Mouse (Mus musculus): ENCODE data around the gene D930007J09Rik. TPM values are rescaled to one million over a fixed set of nuclear protein-coding genes. Genes with fewer than 3 reads are reported as not detected.

Gene D930007J09Rik
- polyA plus RNA-seq, 1 experiment: not detected

DNA sequence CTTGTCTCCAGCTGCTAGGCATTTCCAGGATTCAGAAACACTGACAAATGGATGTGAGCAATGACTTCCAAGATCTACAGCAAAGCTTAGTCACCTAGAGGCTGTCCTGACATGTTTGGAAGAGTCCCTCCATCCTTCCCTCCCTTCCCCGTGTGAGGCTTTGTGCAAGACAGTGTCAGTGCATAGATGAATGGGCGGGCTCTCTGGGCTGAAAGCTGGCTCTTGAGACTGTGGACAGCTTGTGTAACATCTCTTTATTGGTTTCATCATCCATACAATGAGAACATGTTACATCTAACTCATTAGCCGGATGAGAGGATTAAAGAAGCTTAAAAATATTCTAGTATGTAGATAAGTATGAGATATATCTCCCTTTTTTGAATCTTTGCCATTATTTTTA, 30.1 kb upstream of the D930007J09Rik start:
- H3K27me3 ChIP-seq (ENCODE audit: control insufficient read depth, insufficient read depth, insufficient read length): no peaks in the 10 kb centered on the region
- TF ChIP-seq CEBPB (IDR thresholded peaks at IDR 0.05; ENCODE audit: low read depth) (no peak), MYOD1 (IDR thresholded peaks at IDR 0.05; ENCODE audit: control insufficient read depth, insufficient read length, low read depth) (no peak), CTCF (IDR thresholded peaks at IDR 0.05; ENCODE audit: control insufficient read depth, insufficient read depth, insufficient read length) (no peak), MAX (IDR thresholded peaks at IDR 0.05) (no peak), USF1 (IDR thresholded peaks at IDR 0.05; ENCODE audit: low read depth) (no peak), MYOG (IDR thresholded peaks at IDR 0.05; ENCODE audit: control insufficient read depth, extremely low read depth, insufficient read length) (no peak), FOSL1 (IDR thresholded peaks at IDR 0.05; ENCODE audit: insufficient read depth, low read length, poor library complexity, severe bottlenecking) (no peak)
- H3K4me3 ChIP-seq (ENCODE audit: insufficient read depth, poor library complexity, severe bottlenecking): no peak overlapping the region
- H3K79me3 ChIP-seq (ENCODE audit: low read depth): no peaks in the 10 kb centered on the region
- H3K79me2 ChIP-seq (ENCODE audit: control insufficient read depth, insufficient read depth): no peaks in the 10 kb centered on the region
- no peaks in the 10 kb centered on the region for H3K36me3 ChIP-seq (ENCODE audit: control insufficient read depth, insufficient read depth)
- H3ac ChIP-seq (ENCODE audit: control insufficient read depth, insufficient read length, low read depth): no peak overlapping the region

GRCm38 (mm10) chr13:32831505-32832273, 29.0 kb upstream of the D930007J09Rik start:
- H3K79me2 ChIP-seq (ENCODE audit: control insufficient read depth, insufficient read depth): no peaks in the 10 kb centered on the region
- no peaks in the 10 kb centered on the region for H3K79me3 ChIP-seq (ENCODE audit: low read depth)
- no peak overlapping the region for H3ac ChIP-seq (ENCODE audit: control insufficient read depth, insufficient read length, low read depth)
- no peaks in the 10 kb centered on the region for H3K27me3 ChIP-seq (ENCODE audit: control insufficient read depth, insufficient read depth, insufficient read length)
- H3K36me3 ChIP-seq (ENCODE audit: control insufficient read depth, insufficient read depth): no peaks in the 10 kb centered on the region
- no peak overlapping the region for H3K4me3 ChIP-seq (ENCODE audit: insufficient read depth, poor library complexity, severe bottlenecking)
- no peak for TF ChIP-seq MYOG (IDR thresholded peaks at IDR 0.05; ENCODE audit: control insufficient read depth, extremely low read depth, insufficient read length)

GRCm38 (mm10) chr13:32828886-32829285, 26.2 kb upstream of the D930007J09Rik start:
- no peaks in the 10 kb centered on the region for H3K27me3 ChIP-seq (ENCODE audit: control insufficient read depth, insufficient read depth, insufficient read length)
- no peak for TF ChIP-seq MYOD1 (IDR thresholded peaks at IDR 0.05; ENCODE audit: control insufficient read depth, insufficient read length, low read depth)
- no peak for TF ChIP-seq FOSL1 (IDR thresholded peaks at IDR 0.05; ENCODE audit: insufficient read depth, low read length, poor library complexity, severe bottlenecking)
- TF ChIP-seq CEBPB (IDR thresholded peaks at IDR 0.05; ENCODE audit: low read depth): no peak
- no peak for TF ChIP-seq CTCF (IDR thresholded peaks at IDR 0.05; ENCODE audit: control insufficient read depth, insufficient read depth, insufficient read length)
- TF ChIP-seq MAX (IDR thresholded peaks at IDR 0.05): no peak
- TF ChIP-seq MYOG (IDR thresholded peaks at IDR 0.05; ENCODE audit: control insufficient read depth, extremely low read depth, insufficient read length): no peak
- TF ChIP-seq USF1 (IDR thresholded peaks at IDR 0.05; ENCODE audit: low read depth): no peak
- H3ac ChIP-seq (ENCODE audit: control insufficient read depth, insufficient read length, low read depth): no peak overlapping the region
- H3K36me3 ChIP-seq (ENCODE audit: control insufficient read depth, insufficient read depth): no peaks in the 10 kb centered on the region
- H3K79me3 ChIP-seq (ENCODE audit: low read depth): no peaks in the 10 kb centered on the region
- H3K4me3 ChIP-seq (ENCODE audit: insufficient read depth, poor library complexity, severe bottlenecking): no peak overlapping the region
- no peaks in the 10 kb centered on the region for H3K79me2 ChIP-seq (ENCODE audit: control insufficient read depth, insufficient read depth)

DNA sequence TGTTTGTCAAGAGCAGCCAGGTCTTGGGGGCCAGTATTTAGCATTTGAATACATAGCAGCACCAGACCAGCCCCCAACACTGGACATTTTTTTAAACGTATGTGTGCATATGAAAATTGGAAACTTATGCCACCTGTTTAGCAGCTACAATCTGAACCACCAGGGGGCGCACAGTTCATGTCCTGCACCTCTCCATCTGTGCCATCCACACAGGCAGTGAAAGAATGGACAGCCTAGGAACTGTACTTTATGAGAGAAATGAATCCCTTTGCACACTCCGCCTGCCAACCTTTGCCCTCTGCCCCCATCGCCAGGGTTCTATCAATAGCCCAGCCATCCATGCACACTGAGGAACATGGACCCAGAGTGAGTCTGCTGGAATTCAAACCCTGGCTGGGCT, 25.3 kb upstream of the D930007J09Rik start:
- TF ChIP-seq MYOD1 (IDR thresholded peaks at IDR 0.05; ENCODE audit: control insufficient read depth, insufficient read length, low read depth) (peak; percentile 3), USF1 (IDR thresholded peaks at IDR 0.05; ENCODE audit: low read depth) (no peak), CTCF (IDR thresholded peaks at IDR 0.05; ENCODE audit: control insufficient read depth, insufficient read depth, insufficient read length) (peak; percentile 53), MYOG (IDR thresholded peaks at IDR 0.05; ENCODE audit: control insufficient read depth, extremely low read depth, insufficient read length) (no peak)
- Histone ChIP-seq H3K4me3 (ENCODE audit: insufficient read depth, poor library complexity, severe bottlenecking) (no peak overlapping the region), H3K79me3 (ENCODE audit: low read depth) (no peaks in the 10 kb centered on the region), H3ac (ENCODE audit: control insufficient read depth, insufficient read length, low read depth) (no peak overlapping the region), H3K27me3 (ENCODE audit: control insufficient read depth, insufficient read depth, insufficient read length) (no peaks in the 10 kb centered on the region), H3K36me3 (ENCODE audit: control insufficient read depth, insufficient read depth) (no peaks in the 10 kb centered on the region), H3K79me2 (ENCODE audit: control insufficient read depth, insufficient read depth) (no peaks in the 10 kb centered on the region)

DNA sequence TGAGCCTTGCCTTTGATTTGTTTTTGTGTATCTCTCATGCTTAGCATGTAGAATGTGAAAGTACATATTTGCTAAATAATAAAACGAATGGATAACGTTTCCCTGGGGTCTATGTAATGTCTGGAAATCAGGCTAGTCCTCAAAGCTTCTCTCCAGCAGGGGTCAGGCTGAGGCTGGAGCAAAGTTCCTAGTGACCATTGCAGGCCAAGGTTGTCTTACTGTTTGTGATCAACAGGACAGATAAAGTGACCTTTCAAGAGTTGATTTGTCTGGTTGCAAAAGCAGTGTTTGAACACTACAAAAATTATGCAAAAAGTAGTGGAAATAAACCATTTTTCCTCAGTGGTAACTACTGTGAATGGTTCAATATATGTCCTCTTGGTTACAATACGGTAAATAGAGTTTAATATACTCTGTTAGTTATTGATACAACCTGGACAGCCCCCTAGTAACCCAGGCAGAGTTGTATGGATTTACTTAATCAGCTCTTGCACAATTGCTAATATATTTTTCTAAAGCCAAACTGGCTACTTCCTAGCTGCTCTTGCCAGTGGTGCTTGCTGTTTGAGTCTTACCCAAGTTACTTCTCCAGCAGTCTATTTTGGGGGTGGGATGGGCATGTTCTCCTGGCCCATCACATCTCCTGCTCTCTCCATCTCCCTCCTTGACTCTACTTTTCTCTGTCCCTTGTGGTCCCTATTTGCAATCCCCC, 24.6 kb upstream of the D930007J09Rik start:
- Histone ChIP-seq H3ac (ENCODE audit: control insufficient read depth, insufficient read length, low read depth) (no peak overlapping the region), H3K36me3 (ENCODE audit: control insufficient read depth, insufficient read depth) (peaks cover under 1% of the 10 kb centered on the region), H3K27me3 (ENCODE audit: control insufficient read depth, insufficient read depth, insufficient read length) (no peaks in the 10 kb centered on the region), H3K79me3 (ENCODE audit: low read depth) (no peaks in the 10 kb centered on the region), H3K79me2 (ENCODE audit: control insufficient read depth, insufficient read depth) (no peaks in the 10 kb centered on the region), H3K4me3 (ENCODE audit: insufficient read depth, poor library complexity, severe bottlenecking) (no peak overlapping the region)
- TF ChIP-seq MYOD1 (IDR thresholded peaks at IDR 0.05; ENCODE audit: control insufficient read depth, insufficient read length, low read depth): no peak
- no peak for TF ChIP-seq FOSL1 (IDR thresholded peaks at IDR 0.05; ENCODE audit: insufficient read depth, low read length, poor library complexity, severe bottlenecking)
- TF ChIP-seq MAX (IDR thresholded peaks at IDR 0.05): no peak
- TF ChIP-seq CTCF (IDR thresholded peaks at IDR 0.05; ENCODE audit: control insufficient read depth, insufficient read depth, insufficient read length): no peak
- TF ChIP-seq MYOG (IDR thresholded peaks at IDR 0.05; ENCODE audit: control insufficient read depth, extremely low read depth, insufficient read length): no peak
- no peak for TF ChIP-seq CEBPB (IDR thresholded peaks at IDR 0.05; ENCODE audit: low read depth)
- no peak for TF ChIP-seq USF1 (IDR thresholded peaks at IDR 0.05; ENCODE audit: low read depth)
